Mouse (Mus musculus): ENCODE measurements around the gene Slc17a5.

Slc17a5 gene

GRCm38 (mm10) chr9:78587914-78588313, at the start of gene Slc17a5:
Gene Slc17a5, minus strand, starts transcription at chr9:78588041.
- peak; percentile 92 for DNase-seq (ENCODE audit: low read depth, low spot score)

DNA sequence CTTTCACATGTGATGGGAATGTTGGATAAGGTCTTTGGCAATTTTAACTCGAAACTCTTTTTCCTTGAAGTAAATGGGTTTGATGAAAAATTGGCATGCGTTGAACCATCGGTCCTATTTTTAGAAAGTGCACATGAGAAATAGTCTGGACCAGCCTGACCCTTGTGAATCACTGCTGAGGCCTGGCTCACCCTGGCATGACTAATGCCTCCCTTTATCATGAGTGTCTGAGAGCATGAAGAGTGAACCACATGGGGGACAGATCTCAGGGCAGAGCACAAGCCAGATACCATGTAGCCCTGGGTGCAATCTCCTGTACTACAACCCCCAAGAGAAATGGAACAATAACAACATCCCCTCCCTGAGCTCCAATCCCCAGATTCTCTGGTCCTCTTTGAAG, 46.1 kb upstream of the Slc17a5 start:
- no peak for DNase-seq (ENCODE audit: low read depth, low spot score)

DNA sequence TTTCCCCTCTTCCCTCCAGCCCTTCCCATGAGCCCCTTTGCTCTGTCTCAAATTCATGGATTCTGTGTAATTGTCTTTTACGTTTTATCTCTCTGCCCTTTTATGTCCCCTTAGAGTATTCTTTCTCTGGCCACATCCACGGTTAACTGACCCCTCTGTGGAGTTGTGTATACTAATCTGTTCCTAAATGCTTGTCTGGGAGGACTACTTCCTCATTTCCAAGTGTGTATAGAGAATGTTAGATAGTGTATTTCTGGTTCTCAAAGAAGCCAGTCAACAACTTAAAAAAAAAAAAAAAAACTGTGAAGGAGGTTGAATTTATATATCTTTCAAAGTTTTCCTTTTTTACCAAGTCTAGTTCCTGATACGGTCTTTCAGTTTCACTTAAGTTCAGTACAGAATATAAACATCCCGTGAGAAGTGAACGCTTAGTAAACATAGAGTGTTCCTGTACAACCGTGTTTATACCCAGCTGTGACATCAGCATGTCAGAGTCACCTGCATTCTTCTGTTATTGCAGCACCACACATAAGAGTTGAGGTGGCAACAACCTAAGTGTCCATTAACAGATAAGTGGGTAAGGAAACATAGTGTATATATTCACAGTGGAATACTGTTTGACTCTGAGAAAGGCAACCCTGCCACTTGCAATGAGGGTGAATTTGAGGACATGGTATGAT, 44.1 kb upstream of the Slc17a5 start:
- DNase-seq (ENCODE audit: low read depth, low spot score): no peak

DNA sequence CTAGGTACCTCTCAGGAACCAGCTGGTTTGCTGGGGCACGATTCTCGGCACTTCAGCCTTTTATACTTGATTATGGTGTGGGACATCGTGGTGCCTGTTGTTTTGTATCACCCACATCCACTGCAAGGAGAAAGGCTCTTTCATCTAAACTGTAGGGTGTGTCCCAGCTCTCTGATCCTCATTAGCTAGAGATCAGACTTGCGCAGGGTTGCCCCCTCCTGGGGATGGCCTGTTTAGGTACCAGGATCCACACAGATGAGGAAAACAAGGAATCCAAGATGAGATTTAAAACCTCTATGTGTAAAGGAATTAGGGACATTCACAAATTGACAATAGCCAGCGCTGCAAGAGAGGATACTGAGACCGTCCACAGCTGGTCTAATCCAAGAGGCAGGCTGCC, 42.1 kb upstream of the Slc17a5 start:
- DNase-seq (ENCODE audit: low read depth, low spot score): no peak

GRCm38 (mm10) chr9:78623301-78623747, 35.5 kb upstream of the Slc17a5 start:
- DNase-seq (ENCODE audit: low read depth, low spot score): no peak

- no peak for DNase-seq (ENCODE audit: low read depth, low spot score)
Observed at GRCm38 (mm10) chr9:78619285-78619684, 31.4 kb upstream of the Slc17a5 start.

GRCm38 (mm10) chr9:78615401-78616021, 27.7 kb upstream of the Slc17a5 start, which contains the start of gene Cd109:
Gene Cd109, plus strand, starts transcription at chr9:78615546.
- no peak for DNase-seq (ENCODE audit: low read depth, low spot score)

DNA sequence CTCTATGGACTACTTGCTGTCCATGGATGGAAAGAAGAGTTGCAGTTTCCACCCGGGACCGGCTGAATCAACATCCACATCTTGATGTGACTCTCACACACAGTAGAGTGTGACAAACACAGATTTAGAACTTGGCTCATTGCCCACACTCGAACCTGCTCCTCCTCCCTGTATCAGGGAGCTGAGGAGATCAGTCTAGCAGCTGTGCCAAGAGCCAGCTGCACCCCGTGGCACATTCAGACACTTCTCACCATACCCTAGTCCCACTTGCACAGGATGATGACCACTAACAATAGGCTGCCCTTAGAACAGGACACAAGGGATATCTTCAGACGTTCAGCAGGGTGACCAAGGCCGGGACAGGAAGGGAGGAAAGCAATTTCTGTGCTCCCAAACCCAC, 26.4 kb upstream of the Slc17a5 start:
- no peak for DNase-seq (ENCODE audit: low read depth, low spot score)

DNA sequence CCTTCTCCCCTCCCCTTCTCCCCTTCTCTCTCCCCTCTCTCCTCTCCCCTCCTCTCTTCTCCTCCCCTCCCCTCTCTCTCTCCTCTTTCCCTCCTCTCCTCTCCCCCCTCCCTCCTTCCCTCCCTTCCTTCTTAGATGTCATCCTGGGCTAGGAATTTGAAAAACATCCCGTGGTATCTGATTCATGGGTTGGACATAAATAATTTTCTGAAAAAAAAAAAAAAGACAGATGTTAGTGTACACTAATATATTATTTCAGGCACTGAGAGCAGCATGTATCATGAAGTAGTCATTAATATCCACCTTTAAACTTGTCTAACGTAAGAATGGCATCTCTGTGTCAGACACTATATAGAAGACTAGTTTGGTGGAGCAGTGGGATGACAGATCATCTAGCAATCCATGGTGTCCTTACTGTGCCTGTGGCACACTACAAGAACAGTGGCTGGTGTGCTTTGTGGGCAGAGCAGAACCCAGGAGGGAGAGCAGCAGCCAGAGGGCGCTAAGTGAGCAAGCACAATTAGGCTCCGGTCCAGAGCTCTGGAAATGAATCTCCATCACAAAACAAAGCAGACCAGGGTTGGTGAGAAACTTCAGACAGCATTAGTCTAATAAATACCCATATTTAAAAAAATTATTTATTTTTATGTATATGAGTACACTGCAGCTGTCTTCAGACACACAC, 13.3 kb upstream of the Slc17a5 start:
- no peak for DNase-seq (ENCODE audit: low read depth, low spot score)

DNA sequence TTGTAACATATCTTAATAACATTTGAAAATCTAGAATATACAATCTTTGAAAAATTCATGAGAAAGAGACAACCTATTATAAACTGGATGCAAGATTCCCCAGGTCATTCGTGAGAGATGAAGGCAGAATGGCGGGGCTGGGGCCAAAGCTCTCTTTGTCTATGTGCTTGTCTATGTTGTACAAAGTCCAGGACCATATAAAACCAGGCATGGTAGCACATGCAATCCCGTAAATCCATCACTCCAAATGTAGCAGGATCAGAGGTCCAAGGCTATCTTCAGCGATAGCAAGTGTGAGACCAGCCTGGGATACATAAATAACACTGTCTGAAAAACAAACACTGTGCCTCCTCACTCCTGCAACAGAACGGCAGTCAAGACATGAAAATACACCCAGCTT, 12.1 kb upstream of the Slc17a5 start:
- no peak for DNase-seq (ENCODE audit: low read depth, low spot score)

DNA sequence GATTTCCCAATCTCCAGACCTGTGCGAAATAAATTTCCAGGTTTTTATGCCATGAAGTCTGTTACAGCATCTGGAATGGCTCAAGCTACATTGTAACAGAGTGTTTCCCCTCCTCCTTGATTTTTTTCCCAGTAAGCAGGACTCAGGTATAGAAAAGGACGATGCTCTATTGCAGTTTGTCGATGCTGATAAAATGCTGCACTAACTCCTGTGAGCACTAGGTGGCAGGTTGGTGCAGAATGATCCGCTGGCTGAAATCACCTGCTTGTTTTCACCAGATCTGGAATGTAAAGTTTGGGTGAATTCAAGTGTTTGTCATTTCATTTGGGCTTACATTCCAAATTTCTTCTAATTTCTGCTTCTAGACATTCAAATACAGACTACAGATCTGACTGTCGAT, 9.0 kb upstream of the Slc17a5 start:
- no peak for DNase-seq (ENCODE audit: low read depth, low spot score)

GRCm38 (mm10) chr9:78595769-78596555, 8.1 kb upstream of the Slc17a5 start:
- no peak for DNase-seq (ENCODE audit: low read depth, low spot score)

- no peak for DNase-seq (ENCODE audit: low read depth, low spot score)
Observed at GRCm38 (mm10) chr9:78595257-78595656, 7.4 kb upstream of the Slc17a5 start.

GRCm38 (mm10) chr9:78590471-78590870, 2.6 kb upstream of the Slc17a5 start:
- DNase-seq (ENCODE audit: low read depth, low spot score): no peak

- DNase-seq (ENCODE audit: low read depth, low spot score): no peak
Observed at GRCm38 (mm10) chr9:78588411-78589033, 681 bp upstream of the Slc17a5 start.

DNA sequence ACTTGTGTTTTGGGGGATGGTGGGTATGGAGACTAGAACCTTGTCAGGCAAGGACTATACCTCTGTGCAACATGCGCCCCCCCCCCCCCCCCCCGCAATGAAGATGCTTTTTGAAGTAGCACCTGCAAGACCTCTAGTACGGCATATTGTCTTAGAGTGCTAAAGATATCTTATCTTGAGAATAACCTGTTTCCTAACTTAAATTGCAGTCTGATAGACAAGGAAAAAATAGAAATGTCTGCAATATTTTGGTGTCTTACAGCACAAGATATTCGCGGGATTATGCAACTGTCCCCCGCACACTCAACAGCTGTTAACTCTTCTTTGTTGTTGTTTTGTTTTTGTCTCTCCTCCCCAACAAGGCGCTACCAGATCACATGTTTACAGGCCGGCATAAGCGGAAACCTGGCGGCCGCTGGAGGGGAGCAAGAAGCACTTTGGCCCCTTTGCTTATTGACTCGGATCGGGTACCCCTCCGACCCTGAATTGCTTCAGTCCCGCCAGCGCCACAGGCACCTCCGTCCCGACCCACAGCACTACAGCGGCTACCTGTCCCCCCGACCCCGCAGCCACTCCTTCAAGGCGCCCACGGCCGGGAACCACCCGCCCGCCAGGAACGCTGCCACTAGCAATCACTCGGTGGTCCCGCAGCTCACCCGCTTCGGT, 490 bp downstream of the Slc17a5 start:
- no peak for DNase-seq (ENCODE audit: low read depth, low spot score)

- DNase-seq (ENCODE audit: low read depth, low spot score): no peak
Observed at GRCm38 (mm10) chr9:78579644-78580396, 8.0 kb downstream of the Slc17a5 start.

DNA sequence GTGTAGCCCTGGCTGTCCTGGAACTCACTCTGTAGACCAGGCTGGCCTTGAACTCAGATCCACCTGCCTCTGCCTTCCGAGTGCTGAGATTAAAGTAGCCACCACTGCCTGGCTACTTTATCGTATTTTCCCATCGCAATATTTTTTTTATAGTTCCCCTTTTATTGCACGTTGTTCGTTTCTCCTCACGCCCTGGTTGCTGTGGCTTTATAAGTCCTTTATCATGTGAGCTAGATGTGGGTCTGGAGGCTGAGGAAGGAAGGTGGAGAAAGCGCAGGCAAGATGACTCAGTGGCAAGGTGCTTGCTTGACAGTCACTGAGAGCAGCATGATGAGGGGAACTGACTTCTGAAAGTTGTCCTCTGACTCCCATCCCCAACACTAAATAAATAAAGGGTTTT, 9.0 kb downstream of the Slc17a5 start:
- DNase-seq (ENCODE audit: low read depth, low spot score): no peak

GRCm38 (mm10) chr9:78576466-78576865, 11.4 kb downstream of the Slc17a5 start:
- DNase-seq (ENCODE audit: low read depth, low spot score): no peak

GRCm38 (mm10) chr9:78569934-78570333, 17.9 kb downstream of the Slc17a5 start:
- no peak for DNase-seq (ENCODE audit: low read depth, low spot score)
